Mouse (Mus musculus) forebrain, embryonic 14.5 days (tissue): ENCODE results near the gene N4bp1. TPM values are rescaled to one million over a fixed set of nuclear protein-coding genes. Genes with fewer than 3 reads are reported as not detected.

ENCODE experiments used
- ATAC-seq: fragments of 200-750 bp; cut with Nextera tagmentation; 2 replicates; pipeline ENCODE4 v1.8.0; 2017; ENCODE audit warnings: mild to moderate bottlenecking, moderate library complexity
- DNase-seq: peaks from one replicate; pipeline ENCODE4 v3.0.0-alpha.2; 2015; ENCODE audit warnings: low spot score
- H3K27ac ChIP-seq: fragments of 300-500 bp; sonication (generic); 2 replicates; pipeline ENCODE4 v1.5.1; 2014; ENCODE audit warnings: low read depth, mild to moderate bottlenecking, control low read depth, low read length, moderate library complexity
- H3K27me3 ChIP-seq: fragments of 300-500 bp; sonication (generic); replicated peaks from 2 replicates; pipeline ENCODE4 v1.6.1; 2014; ENCODE audit warnings: low read length, control low read depth, mixed read lengths; ENCODE audit not compliant: control insufficient read depth, insufficient read depth
- H3K36me3 ChIP-seq: fragments of 300-500 bp; sonication (generic); 2 replicates; pipeline ENCODE4 v1.6.1; 2014; ENCODE audit warnings: low read length, control low read depth; ENCODE audit not compliant: control insufficient read depth, insufficient read depth
- H3K4me1 ChIP-seq: fragments of 300-500 bp; sonication (generic); 2 replicates; pipeline ENCODE4 v1.6.1; 2014; ENCODE audit warnings: antibody characterized with exemption, low read length, control low read depth; ENCODE audit not compliant: control insufficient read depth, insufficient read depth
- H3K4me2 ChIP-seq: fragments of 300-500 bp; sonication (generic); 2 replicates; pipeline ENCODE4 v1.6.1; 2014; ENCODE audit warnings: mild to moderate bottlenecking, control low read depth, low read length
- H3K4me3 ChIP-seq: fragments of 300-500 bp; sonication (generic); 2 replicates; pipeline ENCODE4 v1.5.1; 2014; ENCODE audit warnings: low read depth, low read length, control low read depth
- H3K9ac ChIP-seq: fragments of 300-500 bp; sonication (generic); 2 replicates; pipeline ENCODE4 v1.6.1; 2014; ENCODE audit warnings: mild to moderate bottlenecking, low read length, control low read depth, moderate library complexity
- H3K9me3 ChIP-seq: fragments of 300-500 bp; sonication (generic); replicated peaks from 2 replicates; pipeline ENCODE4 v1.6.1; 2016; ENCODE audit warnings: low read length, control low read depth, mixed read lengths; ENCODE audit not compliant: control insufficient read depth
- WGBS: fragments of 180-500 bp; shearing (Covaris S2); extraction: QIAGEN DNeasy Blood & Tissue Kit; methylation state at CpG from one replicate; pipeline ENCODE4 v1.1.7; 2014; 5-methylcytosine and 5-hydroxymethylcytosine counted together
- polyA plus RNA-seq: library from polyadenylated mRNA; unstranded; fragments of >200 nt; fragmentation: Nextera tagmentation; extraction: Ambion mirVana; gene quantifications from 2 replicates; pipeline ENCODE4 v1.2.1, GENCODE M21; 2014

N4bp1 gene
- polyA plus RNA-seq, 1 experiment from 2014 or later, result 8.3 TPM

- H3K4me3 ChIP-seq, result no peak overlapping the region
- peaks cover 6% of the 10 kb centered on the region for H3K4me1 ChIP-seq
- ATAC-seq, result no peak
- no peak overlapping the region for H3K9ac ChIP-seq
- H3K27me3 ChIP-seq, result no peaks in the 10 kb centered on the region
- no peak for DNase-seq
- WGBS, result 72% methylated on average over 11 of the region's 11 CpGs
- no peaks in the 10 kb centered on the region for H3K9me3 ChIP-seq
- no peak overlapping the region for H3K27ac ChIP-seq
- H3K4me2 ChIP-seq, result no peak overlapping the region
- H3K36me3 ChIP-seq, result no peaks in the 10 kb centered on the region
Observed at GRCm38 (mm10) chr8:86888058-86888939, 3.2 kb upstream of the N4bp1 start.

- no peaks in the 10 kb centered on the region for H3K9me3 ChIP-seq
- peak; percentile 17 for DNase-seq
- H3K4me3 ChIP-seq, result peak overlapping the region; percentile 94
- WGBS, result 1% methylated on average over 16 of the region's 16 CpGs
- peak overlapping the region; percentile 91 for H3K27ac ChIP-seq
- H3K36me3 ChIP-seq, result 0 out of 2 replicates have a peak, but pooled peaks cover 3% of the 10 kb centered on the region
- H3K9ac ChIP-seq, result peak overlapping the region; percentile 93
- peak overlapping the region; percentile 67 for H3K4me2 ChIP-seq
- no peaks in the 10 kb centered on the region for H3K27me3 ChIP-seq
- peaks cover 13% of the 10 kb centered on the region for H3K4me1 ChIP-seq
- no peak for ATAC-seq
Observed at GRCm38 (mm10) chr8:86884067-86884466, 991 bp downstream of the N4bp1 start.

GRCm38 (mm10) chr8:86882568-86883478, 2.2 kb downstream of the N4bp1 start:
- Histone ChIP-seq H3K9ac (peak overlapping the region; percentile 29; the same call in 1 of the 2 replicates), H3K36me3 (0 out of 2 replicates have a peak, but pooled peaks cover 3% of the 10 kb centered on the region), H3K4me1 (peaks cover 13% of the 10 kb centered on the region), H3K27ac (no peak overlapping the region), H3K4me3 (no peak overlapping the region), H3K27me3 (no peaks in the 10 kb centered on the region), H3K9me3 (no peaks in the 10 kb centered on the region), H3K4me2 (peak overlapping the region; percentile 67)
- DNase-seq, result no peak
- 76% methylated on average over 11 of the region's 11 CpGs for WGBS
- no peak for ATAC-seq

- no peaks in the 10 kb centered on the region for H3K9me3 ChIP-seq
- DNase-seq (no peak), ATAC-seq (no peak)
- no peak overlapping the region for H3K4me2 ChIP-seq
- H3K27ac ChIP-seq, result no peak overlapping the region
- H3K4me3 ChIP-seq, result no peak overlapping the region
- 85% methylated on average over 9 of the region's 9 CpGs for WGBS
- H3K9ac ChIP-seq, result no peak overlapping the region
- peaks cover 13% of the 10 kb centered on the region for H3K4me1 ChIP-seq
- no peaks in the 10 kb centered on the region for H3K27me3 ChIP-seq
- H3K36me3 ChIP-seq, result 0 out of 2 replicates have a peak, but pooled peaks cover 3% of the 10 kb centered on the region
Observed at GRCm38 (mm10) chr8:86881951-86882350, 3.1 kb downstream of the N4bp1 start.

GRCm38 (mm10) chr8:86881068-86881609, 3.9 kb downstream of the N4bp1 start:
- peaks cover 13% of the 10 kb centered on the region for H3K4me1 ChIP-seq
- H3K4me2 ChIP-seq, result no peak overlapping the region
- 0 out of 2 replicates have a peak, but pooled peaks cover 3% of the 10 kb centered on the region for H3K36me3 ChIP-seq
- H3K4me3 ChIP-seq, result no peak overlapping the region
- no peaks in the 10 kb centered on the region for H3K9me3 ChIP-seq
- 0 out of 2 replicates have a peak overlapping the region, but pooled peaks have one; percentile 32 for H3K9ac ChIP-seq
- DNase-seq (no peak), ATAC-seq (no peak)
- no peaks in the 10 kb centered on the region for H3K27me3 ChIP-seq
- WGBS, result 88% methylated on average over 11 of the region's 11 CpGs
- H3K27ac ChIP-seq, result no peak overlapping the region

GRCm38 (mm10) chr8:86876831-86877230, 8.2 kb downstream of the N4bp1 start:
- no peaks in the 10 kb centered on the region for H3K27me3 ChIP-seq
- DNase-seq, result no peak
- H3K27ac ChIP-seq, result no peak overlapping the region

GRCm38 (mm10) chr8:86874055-86874454, 11.0 kb downstream of the N4bp1 start:
- Histone ChIP-seq H3K9ac (no peak overlapping the region), H3K4me1 (peaks cover 7% of the 10 kb centered on the region; the same call in 1 of the 2 replicates), H3K4me3 (no peak overlapping the region), H3K36me3 (no peaks in the 10 kb centered on the region), H3K27me3 (no peaks in the 10 kb centered on the region), H3K9me3 (no peaks in the 10 kb centered on the region), H3K4me2 (no peak overlapping the region), H3K27ac (no peak overlapping the region)
- ATAC-seq, result no peak
- WGBS, result 88% methylated on average over 2 of the region's 2 CpGs
- DNase-seq, result no peak

More at GRCm38 (mm10) chr8:86876831-86877230, 8.2 kb downstream of the N4bp1 start:
- H3K9ac ChIP-seq, result no peak overlapping the region
- 0 out of 2 replicates have a peak, but pooled peaks cover 3% of the 10 kb centered on the region for H3K36me3 ChIP-seq
- H3K4me1 ChIP-seq, result peaks cover 7% of the 10 kb centered on the region; the same call in 1 of the 2 replicates
- WGBS, result 93% methylated on average over 2 of the region's 2 CpGs
- ATAC-seq, result no peak
- no peak overlapping the region for H3K4me3 ChIP-seq
- H3K9me3 ChIP-seq, result no peaks in the 10 kb centered on the region
- H3K4me2 ChIP-seq, result no peak overlapping the region

- no peak overlapping the region for H3K27ac ChIP-seq
- ATAC-seq, result peak; percentile 70; the same call in 1 of the 2 replicates
- 34% methylated on average over 2 of the region's 2 CpGs for WGBS
- H3K9me3 ChIP-seq, result no peaks in the 10 kb centered on the region
- no peak overlapping the region for H3K9ac ChIP-seq
- H3K4me3 ChIP-seq, result no peak overlapping the region
- peak; percentile 64 for DNase-seq
- H3K4me2 ChIP-seq, result no peak overlapping the region
- no peaks in the 10 kb centered on the region for H3K36me3 ChIP-seq
- H3K27me3 ChIP-seq, result no peaks in the 10 kb centered on the region
- H3K4me1 ChIP-seq, result peaks cover 7% of the 10 kb centered on the region; the same call in 1 of the 2 replicates
Observed at GRCm38 (mm10) chr8:86873151-86873550, 11.9 kb downstream of the N4bp1 start.
